Mouse (Mus musculus): ENCODE measurements around the gene Lyplal1. TPM values are rescaled to one million over a fixed set of nuclear protein-coding genes. Genes with fewer than 3 reads are reported as not detected.

The Lyplal1 gene
- polyA plus RNA-seq (2012; rRNA removed): 8.1 and 9.3 TPM in 2 replicates

DNA sequence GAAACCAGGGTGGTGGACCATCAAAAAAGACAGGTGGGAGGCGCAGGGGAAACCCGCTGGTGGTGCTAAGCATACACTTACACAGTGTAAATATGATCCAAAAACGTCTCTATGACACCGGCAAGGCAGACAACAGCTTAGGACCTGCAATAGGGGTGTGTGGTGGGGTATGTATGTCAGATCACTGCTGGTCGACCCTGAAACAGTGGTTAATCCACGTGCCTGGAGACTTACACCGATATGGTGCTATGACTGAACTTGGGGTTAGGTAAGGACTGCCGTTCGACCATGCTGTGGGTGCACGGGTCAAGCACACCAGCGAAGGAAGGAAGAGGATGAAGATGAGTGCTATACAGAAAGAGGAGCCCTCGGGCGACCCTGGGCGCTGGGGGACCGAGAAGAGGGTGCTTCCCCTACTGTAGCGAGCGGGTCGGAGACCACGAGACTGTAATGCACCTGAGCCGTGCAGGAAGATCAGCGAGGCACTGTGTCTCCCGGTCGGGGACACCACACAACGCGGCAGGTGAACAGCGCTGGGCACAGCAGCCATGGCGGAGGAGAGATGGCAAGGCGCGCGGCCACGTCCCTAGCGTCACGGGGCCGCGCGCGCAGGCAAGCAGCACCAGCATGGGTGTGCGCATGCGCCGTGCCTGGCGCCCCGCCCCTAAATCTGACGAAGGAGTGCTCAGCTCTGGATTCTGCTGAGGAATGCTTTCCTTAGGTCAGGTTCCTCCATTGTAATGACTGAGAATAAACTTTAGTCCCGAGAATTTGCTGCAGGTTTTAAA, at the start of gene Lyplal1:
Gene Lyplal1, minus strand, starts transcription at position 610 of the 788 bp plus-strand sequence.
- peak; percentile 85 to 97 for DNase-seq (ENCODE audit: extremely low spot score in 1 of 2, low spot score in 1 of 2)

DNA sequence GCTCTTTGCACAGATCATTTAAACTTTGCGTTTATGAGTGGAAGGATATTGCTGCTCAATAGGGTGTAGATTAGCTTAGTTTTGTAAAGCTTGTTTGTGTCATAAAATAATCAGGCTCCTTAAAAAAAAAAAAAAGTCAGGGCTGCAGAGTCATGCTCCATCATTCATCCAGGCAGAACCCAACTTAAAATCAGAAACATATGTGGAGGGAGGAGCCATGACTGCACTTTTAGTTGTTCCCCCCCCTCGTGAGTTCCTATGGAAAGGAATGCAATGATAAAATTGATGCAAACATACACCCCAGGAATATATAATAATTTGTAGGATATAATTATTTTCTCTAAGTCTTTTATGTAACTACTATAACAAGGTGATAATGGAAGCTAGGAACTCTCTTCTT, 46.5 kb upstream of the Lyplal1 start:
- DNase-seq (ENCODE audit: extremely low spot score in 1 of 2, low spot score in 1 of 2): no peak

DNA sequence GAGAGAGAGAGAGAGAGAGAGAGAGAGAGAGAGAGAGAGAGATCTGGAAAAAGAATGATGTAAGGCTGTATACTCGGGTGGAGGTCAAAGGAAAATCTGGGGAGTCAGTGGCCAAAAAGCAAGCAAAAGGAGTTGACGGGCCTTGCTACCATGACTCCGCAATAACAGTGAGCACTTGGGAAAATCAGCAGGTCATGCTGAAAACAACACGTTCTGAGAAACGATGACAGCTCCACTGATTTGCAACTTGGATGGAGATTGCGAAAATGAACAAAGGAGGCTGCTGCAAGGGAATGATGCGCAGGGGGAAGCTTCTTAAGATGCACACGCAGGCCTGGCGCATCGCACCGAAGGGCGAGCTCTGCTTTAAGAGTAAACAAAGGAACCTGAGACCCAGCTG, 46.1 kb upstream of the Lyplal1 start:
- no peak for DNase-seq (ENCODE audit: extremely low spot score in 1 of 2, low spot score in 1 of 2)

DNA sequence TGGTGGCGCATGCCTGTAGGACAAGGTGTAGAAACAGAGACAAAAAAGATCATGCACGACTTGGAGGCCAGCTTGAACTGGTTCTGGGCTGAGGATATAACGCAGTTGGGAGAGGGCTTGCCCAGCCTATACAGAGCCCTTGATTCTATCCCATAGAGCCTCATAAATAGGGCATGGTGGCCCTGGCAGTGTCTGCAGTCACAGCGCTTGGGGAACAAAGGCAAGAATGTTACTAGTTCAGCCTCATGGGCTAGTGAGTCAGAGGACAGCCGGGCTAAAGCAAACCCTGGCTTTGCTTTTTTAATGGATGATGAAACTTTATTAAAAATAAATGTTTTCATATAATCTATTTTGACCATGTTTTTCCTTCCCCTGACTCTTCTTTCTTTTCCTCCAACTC, 33.3 kb upstream of the Lyplal1 start:
- DNase-seq (ENCODE audit: extremely low spot score in 1 of 2, low spot score in 1 of 2): no peak

DNA sequence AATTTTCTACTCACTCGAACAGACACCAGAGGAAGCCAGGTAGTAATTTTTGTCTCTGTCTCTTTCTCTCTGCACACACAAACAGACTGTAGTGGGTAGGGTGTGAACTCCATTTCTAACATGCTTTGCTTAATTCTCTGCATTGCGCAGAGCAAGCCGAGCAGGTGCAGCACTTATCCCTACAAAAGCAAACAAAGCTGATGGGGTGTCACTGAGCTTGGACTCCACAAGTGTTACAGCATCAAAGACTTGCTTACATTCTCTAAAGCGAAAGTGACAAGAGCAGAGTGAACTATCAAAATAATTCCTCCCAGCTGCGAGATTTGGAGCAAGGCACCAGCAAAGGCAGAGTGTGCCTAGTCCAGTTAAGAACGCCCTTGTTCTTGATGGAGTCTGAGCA, 28.3 kb upstream of the Lyplal1 start:
- peak in 1 of 2 experiments; percentile 9 for DNase-seq (ENCODE audit: extremely low spot score in 1 of 2, low spot score in 1 of 2)

DNA sequence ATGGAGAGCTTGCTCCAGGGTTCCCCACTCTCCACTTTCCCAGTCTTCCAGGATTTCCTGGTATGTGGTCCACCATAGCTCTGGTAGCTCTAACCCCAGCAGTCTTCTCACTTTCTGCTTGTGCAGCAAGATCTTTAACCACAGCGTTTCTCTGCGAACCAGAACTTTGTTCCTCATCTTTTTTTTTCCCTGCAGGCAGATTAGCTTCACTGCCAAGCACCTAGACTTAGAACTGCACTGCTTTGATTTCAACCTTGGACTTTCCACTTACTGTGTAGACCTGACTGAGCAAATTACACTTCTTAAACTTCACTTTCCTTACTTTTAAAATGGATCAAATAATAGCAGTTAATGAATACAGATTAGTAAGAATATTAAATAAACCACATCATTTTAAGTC, 23.1 kb upstream of the Lyplal1 start:
- no peak for DNase-seq (ENCODE audit: extremely low spot score in 1 of 2, low spot score in 1 of 2)

DNA sequence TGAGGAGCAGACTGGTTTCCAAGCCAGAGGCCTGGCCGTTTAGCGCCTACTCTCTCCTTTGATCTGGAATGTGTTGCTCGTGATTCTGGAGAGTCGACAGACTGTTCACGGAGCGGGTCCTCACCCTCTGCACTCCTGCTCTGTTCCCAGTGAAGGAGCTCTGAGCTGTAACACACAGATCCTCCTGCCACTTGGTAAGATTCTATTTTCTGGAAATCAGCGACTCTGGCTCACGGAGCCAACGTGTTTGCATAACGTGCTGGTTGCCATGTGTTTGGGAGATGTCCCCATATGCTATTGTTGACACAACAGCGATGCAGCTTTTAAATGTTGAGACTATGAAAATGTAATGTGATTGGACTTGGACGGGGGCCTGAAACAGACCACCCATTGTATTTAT, 20.8 kb upstream of the Lyplal1 start:
- peak in 1 of 2 experiments; percentile 2 for DNase-seq (ENCODE audit: extremely low spot score in 1 of 2, low spot score in 1 of 2)

DNA sequence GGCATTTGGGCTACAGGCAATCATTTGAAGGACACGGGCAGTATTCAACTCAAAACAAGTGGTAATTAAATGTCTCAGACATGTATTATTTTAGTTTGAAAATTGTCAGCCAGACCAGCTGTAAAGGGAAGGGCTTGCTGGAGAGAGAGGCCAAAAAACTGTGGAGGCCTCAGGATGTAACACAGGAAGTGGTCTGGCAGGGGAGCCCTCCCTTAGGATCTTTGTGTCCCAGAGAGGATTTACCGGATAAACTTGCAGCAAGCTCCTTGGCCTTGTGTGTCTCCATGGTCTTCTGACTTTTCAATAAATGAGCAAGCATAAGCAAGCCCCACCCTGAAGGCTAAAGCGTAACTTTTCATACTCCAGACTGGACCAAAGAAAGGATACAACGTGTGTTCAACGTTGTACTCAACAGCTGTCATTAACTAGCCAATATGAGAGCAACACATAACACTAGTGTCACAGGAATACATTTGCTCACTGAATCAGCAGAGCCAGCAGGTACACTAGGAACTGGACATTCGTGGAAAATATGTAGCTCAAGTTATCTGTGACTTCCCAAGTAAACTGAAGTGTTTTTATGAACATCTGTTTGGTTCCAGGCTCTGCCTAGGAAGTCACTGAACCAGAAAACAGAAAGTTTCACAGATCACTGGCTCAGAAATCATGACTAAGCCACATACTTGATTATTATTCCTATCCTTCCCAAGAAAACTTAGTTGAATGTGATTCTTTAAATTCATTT, 19.7 kb upstream of the Lyplal1 start:
- no peak for DNase-seq (ENCODE audit: extremely low spot score in 1 of 2, low spot score in 1 of 2)

DNA sequence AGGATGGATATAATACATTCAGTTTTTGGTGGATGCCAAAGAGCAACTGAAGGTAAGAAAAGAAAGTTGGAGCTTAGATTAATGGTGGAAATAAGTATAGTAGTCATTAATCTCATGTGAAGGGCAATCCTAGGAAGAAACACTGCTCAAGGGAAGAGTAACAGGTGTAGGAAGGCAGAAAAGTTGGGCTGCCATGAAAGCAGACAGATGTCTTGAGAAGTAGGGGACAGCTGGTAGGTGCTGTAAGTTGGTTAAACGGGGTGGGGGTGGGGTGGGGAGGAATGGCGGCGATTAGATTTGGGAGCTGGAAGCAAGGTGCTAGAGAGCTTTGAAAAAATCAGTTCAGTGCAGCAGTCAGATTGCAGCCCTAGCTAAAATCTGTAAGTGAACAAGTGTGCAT, 14.4 kb upstream of the Lyplal1 start:
- no peak for DNase-seq (ENCODE audit: extremely low spot score in 1 of 2, low spot score in 1 of 2)

DNA sequence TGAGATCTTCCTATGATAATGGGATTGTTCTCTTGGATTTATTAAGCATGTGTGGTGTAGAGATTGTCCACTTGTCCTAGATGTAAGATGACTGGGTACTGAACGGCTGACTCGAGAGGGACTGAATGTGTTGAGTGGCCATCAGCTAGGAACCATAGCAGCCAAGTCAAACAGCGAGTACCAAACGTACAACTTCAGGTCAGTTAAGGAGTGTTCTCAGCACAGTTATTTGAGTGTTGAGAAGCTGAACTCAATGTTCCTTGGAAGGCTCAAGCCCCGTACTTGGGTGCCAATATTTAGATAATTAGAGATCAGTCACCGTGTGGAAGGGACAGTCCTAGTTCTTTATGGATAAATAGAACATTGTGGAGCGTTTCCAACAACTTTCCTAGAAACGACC, 11.8 kb upstream of the Lyplal1 start:
- no peak for DNase-seq (ENCODE audit: extremely low spot score in 1 of 2, low spot score in 1 of 2)

DNA sequence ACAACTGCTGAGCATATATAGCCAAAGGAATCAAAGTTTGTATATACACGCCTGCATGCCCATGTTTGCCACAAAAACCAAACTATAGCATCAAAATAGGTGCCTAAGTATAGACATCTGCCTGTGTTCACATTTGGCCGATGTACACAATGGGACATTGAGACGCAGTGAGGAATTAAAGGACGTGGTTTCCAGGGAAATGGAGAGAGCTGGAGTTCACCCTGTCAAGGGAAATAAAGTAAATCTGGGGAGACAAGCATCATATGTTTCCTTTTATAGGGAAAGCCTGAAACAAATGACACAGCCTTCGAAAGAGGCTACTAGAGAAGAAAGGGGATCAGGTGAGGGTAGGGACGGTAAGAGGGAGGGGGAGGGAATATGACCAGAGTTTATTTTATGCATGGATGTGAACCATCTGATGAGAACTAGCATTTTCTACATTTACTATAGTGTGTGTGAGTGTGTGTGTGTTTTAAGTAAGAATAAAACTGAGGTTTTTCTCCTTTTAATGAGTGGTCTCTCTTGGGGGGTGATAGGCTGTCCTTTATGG, 9.3 kb upstream of the Lyplal1 start:
- DNase-seq (ENCODE audit: extremely low spot score in 1 of 2, low spot score in 1 of 2): no peak

DNA sequence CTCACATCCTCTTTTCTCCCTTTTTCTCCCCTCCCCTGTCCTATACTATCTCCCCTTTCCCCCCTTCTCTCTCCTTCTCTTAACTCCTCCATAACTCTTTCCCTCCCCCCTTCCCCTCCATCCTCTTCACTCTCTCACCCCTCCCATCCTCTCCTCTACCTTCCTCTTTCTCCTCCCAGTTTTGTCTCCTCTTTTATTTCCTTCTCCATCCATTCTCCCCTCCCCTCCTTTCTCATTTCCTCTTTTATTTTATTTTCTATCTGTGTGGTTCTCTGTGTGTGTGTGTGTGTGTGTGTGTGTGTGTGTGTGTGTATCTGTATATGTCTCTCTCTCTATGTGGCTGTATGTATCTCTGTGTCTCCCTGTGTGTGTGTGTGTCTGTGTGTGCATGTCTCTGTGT, 6.6 kb upstream of the Lyplal1 start:
- DNase-seq (ENCODE audit: extremely low spot score in 1 of 2, low spot score in 1 of 2): no peak

DNA sequence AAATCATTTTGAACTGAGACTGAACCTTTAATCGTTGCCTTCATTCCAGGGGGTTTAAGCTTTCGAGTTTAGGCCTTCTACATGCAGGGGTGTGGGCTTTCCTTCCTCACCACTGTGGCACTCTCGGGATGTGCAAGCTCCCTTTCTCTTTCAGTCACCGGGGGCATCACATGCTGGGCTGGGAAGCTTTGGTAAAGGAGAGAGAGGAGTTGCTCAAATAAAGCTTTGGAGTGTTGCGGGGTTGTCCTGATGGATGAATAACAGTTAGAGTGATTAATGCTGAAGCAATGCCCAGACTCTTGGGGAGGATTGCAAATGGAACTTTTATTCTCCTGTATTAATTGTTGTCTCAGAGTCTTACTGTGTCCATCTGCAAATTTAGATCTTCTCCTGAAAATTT, 2.7 kb upstream of the Lyplal1 start:
- DNase-seq (ENCODE audit: extremely low spot score in 1 of 2, low spot score in 1 of 2): no peak

DNA sequence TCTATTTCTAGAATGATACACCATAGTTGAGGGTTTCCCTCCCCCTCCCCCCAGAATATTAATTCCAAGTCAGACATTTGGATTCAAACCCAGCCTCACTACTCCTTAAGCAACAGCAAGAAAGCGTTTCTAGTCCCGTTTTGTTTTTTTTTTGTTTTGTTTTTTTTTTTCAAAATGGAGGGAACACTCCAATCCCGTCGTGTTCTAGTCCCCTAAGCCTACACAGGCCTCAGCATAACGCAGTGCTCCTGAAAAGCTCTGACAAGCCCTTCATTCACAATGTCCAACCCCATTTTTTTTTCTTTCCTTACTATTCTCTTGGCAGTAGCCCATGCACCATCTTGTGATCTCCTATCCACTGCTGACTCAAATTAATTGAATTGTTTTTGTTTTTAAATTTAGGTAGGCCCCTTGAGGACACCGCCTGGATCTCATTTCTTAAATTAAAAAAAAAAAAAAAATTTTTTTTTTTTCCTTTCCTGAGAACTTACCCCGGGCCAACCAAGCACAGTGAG, 967 bp downstream of the Lyplal1 start:
- DNase-seq (ENCODE audit: extremely low spot score in 1 of 2, low spot score in 1 of 2): no peak

DNA sequence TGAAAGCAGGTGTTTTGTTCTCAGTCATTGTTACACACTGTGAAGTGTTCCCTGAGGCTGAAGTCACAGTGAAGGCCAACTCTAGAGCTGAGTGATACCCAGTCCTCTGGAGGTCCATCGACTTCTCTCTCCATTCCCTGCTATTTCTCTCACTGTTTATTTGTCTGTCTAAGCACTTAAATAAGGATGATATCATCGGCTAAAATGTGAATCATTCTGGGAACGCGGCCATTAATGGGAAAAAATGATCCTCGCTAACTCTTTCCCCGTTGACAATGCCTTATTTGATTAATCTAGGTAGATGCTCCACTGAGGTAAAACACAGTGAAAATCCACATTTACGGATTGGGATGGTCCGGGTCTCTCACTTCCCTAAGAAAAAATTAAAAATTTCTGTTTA, 14.8 kb downstream of the Lyplal1 start:
- no peak for DNase-seq (ENCODE audit: extremely low spot score in 1 of 2, low spot score in 1 of 2)

DNA sequence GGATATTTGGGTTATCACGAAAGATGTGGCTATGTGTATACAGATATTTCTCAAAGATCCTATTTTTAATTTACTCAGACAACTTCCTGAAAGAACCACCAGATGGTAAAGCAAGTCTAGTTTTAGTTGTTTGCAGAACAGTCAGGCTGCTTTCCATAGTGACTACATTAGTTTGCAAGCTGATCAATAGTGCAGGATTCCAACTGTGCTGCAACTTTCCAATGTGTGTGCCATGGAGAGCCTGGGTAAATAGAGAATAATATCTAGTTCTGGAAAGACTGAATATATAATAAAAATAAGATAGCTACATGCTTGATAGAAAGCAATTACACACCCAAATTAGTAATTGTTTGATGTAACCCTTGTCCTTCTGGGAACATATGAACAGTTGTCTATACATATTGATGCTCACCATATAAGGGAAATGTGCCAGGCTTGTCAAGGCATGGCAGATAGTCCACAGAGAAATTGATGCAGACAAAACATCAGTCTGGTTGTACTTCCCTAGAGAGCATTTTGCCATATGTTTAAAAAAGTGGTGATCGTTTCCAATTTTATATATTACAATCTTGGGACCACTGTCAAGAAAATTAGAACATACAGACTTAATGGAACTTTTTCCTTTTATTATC, 50.7 kb downstream of the Lyplal1 start:
- no peak for DNase-seq (ENCODE audit: extremely low spot score in 1 of 2, low spot score in 1 of 2)

DNA sequence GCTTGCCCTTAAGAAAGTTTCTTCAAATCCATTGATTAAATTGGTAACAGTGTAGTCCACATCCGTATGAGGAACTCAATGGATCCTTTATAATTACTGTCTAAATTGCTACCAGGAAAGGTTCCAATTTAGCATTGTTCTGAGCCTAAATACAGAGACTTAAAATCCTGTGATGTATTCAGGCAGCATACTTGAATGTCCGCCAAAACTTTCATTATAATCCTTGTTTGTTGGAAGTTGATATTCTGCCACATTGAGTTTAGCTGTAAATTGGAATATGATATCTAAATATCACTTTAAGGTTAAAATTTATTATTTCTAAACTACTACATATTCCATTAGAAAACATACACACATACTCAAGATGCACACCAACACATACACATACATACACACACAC, 57.1 kb downstream of the Lyplal1 start:
- DNase-seq (ENCODE audit: extremely low spot score in 1 of 2, low spot score in 1 of 2): peak in 1 of 2 experiments; percentile 3

DNA sequence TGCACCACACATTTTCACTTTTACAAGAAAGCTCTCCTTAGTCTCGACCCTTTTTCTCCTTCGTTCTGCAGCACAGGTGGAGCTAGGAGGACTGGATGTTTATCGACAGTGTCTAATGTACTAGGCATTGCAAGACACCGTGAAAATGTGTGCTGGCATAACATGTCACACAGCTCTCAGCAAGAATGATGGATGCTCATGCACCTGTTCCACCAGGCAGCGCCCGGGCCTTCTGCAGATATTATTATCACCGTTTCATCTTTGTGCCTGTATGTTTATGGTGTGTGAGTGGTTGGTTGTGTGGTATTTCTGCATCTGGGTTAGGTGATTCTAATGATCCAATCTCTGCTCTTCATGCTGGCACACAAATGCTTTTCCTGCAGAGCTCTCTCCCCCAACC, 62.9 kb downstream of the Lyplal1 start:
- DNase-seq (ENCODE audit: extremely low spot score in 1 of 2, low spot score in 1 of 2): no peak

DNA sequence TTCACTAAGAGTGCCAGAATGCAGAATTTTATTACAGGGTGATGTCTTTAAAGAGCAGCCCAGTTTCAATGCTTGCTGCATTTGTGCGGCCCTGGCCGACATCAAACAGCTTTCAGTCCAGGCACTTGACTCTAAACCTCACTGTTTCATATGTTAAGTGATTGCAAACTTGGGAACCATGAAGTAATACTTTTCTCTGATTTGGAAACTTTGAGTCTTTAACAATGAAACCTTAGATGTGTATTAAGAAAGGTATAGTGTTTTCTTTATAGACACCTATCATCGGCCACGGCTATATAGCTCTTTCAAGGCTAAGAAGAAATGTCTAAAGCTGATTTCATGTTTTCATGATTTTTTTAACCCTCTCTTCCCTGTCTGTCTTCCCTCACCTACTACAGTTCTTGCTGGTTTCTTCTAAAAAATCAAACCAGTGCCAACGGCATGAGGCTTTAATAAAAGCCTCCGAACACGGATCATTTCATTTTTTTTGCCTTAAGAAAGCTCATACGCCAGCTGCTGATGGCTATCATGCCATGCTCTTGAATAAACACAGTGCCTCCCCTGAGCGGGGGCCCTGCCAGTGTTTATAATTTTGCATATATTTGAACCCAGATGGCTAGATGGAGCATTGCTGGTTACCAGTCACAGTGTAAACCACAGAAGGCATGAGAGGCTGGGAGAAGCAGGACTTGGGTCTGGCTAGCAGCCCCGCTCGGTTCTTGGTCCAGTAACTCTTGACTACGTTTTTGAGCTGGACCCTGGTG, 63.6 kb downstream of the Lyplal1 start:
- no peak for DNase-seq (ENCODE audit: extremely low spot score in 1 of 2, low spot score in 1 of 2)

DNA sequence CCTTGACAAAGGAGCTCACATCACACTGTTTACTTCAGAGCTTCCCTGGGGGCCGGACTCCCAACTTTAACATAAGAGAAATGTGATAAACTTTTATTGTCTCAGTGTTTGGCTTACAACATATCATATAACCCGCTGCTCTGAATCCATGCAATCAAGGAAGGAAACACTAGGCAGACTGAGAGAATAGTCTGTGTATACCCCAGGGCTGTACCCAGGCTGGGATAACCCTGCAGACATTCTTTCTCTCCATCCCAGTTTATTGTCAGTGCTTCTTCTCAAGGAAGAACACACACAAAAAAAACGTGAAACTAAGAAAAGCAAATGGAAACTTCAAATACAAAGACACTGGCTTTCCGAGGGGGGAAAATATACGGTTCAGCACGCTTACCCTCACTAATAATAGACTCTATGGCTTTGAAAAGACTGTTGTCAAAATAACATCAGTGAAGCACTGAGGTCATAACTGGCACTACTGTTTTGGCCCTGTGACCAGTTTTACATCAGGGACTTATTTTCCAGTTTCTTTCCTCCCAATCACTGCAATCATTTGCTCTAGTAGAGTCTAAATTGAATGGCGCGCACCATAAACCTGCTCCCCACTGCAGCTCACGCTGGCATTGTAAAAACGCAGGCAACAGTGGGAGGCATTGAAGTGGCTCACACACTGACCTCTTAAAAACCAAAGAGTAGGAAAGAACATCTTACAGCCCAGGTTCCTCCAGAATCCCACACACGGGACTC, 73.2 kb downstream of the Lyplal1 start:
- no peak for DNase-seq (ENCODE audit: extremely low spot score in 1 of 2, low spot score in 1 of 2)

All from frontal cortex, adult 2 months (tissue).